Mouse (Mus musculus): ENCODE measurements at regions not wholly inside any gene's neighbourhood (a gene's known extent, or its start where the extent isn't known, plus 50 kb on each side); places are given as distances from the start of the nearest gene placed in this dataset.

DNA sequence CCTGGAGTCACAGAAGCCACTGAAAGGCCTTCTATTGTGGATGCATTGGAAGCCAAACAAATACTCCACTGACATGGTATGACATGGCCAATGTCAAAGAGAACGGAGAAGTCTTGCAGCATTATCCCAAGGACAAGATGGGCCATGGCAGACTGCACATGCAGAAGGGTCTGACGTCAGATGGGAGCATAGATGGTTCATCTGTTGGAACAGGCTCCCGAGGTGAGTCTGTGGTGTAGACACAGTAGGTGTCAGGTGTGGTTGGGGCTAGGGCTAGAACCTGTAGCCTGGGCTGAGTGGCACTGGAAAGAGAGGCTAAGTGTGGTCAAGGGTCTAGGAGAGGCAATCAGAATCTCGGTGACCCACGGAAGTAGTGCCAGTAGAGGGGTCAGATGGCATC, 94.2 kb upstream of the Lmo4 start:
- no peak for TF ChIP-seq CTCF (IDR thresholded peaks at IDR 0.05; ENCODE audit: low read depth)
- TF ChIP-seq EP300 (optimal IDR thresholded peaks at IDR 0.05) = no peak
